Mouse (Mus musculus) monocyte, adult 2 months (primary cell): ENCODE data around the gene Nckap5.

ENCODE experiments used
- DNase-seq, 2 experiments: peaks; one replicate each; pipeline ENCODE4 v3.0.0; 2022; ENCODE audit warnings: low spot score in 2 of 2, low read depth in 1 of 2

Gene Nckap5

DNA sequence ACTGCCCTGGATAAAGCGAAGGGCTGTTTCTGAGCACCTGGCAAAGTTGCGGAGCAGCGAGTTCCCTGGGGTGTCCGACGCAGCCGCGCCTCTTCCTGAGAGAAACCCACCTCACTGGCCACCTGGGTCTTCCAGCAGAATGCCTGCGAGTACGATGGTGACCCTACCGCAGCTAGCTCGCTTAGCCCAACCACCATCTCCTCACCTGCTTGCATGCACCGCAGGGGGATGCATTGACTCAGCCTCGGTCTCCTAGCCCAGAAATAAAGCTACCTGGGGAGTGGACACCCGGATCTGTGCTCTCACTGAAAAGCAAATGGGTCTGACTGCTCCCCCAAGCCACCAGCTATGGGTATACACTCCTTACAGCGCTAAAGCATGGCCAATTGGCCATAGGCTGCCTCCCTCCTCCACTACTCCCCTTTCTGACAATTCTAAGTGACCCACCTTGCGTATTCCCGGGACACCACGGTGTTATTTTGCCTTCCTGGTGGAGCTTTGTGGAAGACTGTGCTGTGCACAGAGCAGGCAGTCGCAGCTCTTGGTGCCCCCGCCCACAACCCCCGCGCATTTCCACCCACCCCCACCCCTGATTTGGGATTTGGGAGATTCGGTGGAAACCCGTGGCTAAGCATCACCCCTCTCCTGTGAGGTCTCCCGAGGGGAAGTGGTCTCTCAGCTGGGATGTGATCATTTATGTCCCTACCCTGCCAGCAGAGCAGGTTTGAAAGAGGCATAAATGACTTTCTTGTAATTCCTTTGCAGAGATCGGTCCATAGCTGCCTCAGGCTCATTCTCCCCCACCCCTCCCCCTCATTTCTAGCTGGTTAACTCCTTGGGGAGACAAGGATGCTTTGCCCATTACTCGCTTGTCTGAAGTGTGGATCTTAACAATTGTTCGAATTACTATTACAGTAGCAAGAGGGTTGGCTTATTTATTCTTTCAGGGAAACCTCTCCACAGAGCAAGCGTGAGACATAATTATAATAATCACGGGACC, 917.7 kb downstream of the Nckap5 start, which contains the start of gene Lypd1:
TSS of gene Lypd1 (minus strand) at position 501 of the 1,000 bp plus-strand sequence.
- no peak for DNase-seq

DNA sequence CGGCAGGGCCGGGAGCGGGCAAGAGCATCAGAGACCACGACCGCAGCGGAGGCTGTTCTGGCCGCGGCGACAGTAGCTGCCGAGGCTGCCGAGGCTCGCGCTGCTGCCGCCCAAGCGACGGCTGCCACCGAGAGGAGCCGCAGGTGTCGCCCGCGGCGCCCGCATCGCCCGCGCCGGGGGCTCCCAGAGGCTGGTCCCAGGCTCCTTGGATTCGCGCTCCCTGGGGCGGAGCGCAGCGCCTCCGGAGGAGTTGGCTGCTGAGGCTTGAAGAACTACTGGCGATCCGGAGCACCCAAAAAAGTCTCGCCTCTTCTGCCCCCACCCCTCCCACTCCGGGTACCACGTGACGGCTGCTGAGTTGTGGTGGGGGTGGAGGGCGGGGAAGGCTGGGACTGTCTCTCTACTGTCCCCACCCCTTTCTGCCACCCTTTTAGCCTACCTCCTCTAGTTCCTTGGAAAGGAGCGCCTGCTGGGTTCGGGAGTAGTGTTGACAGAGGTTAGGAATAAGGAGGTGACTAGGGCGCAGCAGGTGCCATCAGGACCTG, 918.6 kb downstream of the Nckap5 start:
- DNase-seq, result no peak

DNA sequence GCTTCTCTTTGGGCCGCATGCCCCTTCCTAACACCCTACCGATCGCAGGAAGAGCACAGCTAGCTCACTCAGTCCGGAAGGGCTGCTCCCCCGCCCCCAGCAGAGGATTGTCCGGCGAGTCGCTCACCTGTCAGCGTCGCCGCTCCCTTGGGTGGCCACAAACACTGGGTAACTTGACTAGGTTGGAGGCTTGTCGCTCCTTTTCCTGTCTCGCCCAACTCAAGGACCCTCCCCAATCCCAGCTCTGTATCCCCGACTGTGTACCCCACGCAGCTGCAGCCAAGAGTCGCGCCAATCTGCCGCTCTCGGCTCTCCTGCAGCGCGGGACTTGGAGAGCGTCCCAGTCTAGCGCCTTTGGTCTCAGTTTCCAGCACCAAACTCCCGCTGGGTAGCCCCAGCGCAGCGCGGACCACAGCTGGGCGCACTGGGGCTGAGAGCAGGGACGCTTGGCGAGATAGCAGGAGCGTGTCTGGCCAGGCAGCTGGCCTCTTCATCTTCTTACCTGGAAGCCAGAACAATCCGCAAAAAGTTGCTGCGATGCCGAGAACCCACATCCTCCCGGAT, 919.2 kb downstream of the Nckap5 start:
- no peak for DNase-seq

DNA sequence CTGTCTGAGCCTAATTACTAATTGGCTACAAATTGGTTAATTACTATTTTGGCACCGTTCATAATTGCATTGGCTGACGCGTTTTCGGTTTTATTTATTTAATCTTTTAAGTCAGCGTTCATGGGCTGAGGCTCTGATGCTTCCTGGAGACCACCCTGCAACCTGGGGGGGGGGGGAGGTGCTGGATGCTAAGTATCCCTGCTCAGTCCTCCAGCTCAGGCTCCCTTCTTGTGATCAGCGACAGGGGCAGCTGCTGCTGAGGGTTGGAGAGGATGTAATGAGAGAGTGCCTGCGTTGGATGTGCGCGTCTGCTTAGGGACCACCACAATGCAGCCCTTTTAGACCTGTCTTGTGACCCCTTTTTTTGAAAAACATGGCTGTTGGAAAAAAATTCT, 919.7 kb downstream of the Nckap5 start:
- DNase-seq, result no peak

DNA sequence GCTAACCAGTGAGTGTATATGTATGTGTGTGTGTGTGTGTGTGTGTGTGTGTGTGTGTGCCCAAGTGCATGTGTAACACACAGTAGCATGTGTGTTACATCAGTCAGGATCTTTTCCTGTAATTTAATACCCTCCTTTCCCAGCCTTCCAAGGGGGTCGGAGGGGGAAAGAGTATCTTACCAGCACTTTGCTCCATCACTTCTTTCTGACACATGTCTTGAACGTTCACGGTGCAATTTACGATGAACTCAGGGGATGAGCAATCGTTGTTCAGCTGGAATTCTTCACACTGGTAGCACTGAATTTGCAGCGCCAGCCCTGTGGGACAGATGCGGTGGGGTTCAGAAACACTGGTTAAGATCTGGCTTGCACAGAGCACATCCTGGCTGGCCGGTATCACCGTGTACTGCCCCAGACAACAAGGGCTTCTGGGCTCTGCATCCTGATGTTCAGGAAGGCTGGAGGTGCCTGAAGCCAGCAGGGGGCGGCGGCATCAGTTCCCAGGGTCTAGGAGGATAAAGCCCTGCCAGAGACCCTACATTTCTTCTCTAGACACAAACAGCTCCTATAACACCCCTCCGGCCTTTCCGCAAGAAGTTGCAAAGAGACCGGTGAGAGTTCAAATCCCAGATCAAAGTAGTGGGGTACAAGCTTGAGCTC, 920.3 kb downstream of the Nckap5 start:
- no peak for DNase-seq

DNA sequence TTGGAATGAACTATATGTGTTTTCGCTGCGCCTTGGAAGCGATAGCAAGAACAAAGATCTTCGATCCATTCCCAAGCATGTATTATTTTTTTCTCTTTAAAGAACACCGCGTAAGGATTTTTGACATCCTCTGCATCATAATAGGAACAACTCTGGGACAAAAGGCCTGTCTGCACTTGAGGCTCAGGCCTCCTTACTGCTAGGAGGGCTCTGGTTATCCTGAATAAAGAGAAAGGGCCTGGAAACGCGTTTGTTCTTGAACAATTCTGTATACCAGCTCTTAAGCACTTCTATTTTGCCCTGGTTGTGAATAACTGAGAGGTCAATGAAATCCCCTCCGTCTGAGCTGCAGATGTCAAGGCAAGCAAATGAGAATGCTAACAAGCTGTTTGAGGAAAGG, 937.4 kb downstream of the Nckap5 start:
- no peak for DNase-seq

DNA sequence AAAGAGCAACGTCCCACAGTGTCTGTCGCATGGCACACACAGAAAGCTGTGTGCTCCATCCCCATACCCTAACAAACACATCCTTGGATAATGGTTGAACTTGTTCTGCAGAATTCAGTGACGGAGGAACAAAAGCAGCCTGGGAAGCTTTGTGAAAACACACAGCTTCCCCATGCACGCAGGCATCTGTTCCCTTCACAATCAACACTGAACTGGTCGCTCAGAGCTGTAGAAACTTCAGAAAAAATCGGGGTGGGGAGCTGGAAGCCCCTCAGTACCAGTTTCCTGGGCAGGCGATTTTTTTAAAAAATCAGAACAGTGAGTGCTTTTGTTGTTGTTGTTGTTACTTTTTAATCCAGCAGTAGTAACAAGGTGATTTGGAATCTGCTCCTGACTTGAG, 960.5 kb downstream of the Nckap5 start:
- DNase-seq, result no peak
